Mouse (Mus musculus) hindlimb bud, embryonic 11.5 days (tissue): ENCODE results near the gene Pigu.

ENCODE experiments used
- DNase-seq: peaks from one replicate; pipeline ENCODE4 v3.0.0-alpha.2; 2012; ENCODE audit warnings: low read depth, low spot score; ENCODE audit errors: extremely low spot score

Pigu gene

DNA sequence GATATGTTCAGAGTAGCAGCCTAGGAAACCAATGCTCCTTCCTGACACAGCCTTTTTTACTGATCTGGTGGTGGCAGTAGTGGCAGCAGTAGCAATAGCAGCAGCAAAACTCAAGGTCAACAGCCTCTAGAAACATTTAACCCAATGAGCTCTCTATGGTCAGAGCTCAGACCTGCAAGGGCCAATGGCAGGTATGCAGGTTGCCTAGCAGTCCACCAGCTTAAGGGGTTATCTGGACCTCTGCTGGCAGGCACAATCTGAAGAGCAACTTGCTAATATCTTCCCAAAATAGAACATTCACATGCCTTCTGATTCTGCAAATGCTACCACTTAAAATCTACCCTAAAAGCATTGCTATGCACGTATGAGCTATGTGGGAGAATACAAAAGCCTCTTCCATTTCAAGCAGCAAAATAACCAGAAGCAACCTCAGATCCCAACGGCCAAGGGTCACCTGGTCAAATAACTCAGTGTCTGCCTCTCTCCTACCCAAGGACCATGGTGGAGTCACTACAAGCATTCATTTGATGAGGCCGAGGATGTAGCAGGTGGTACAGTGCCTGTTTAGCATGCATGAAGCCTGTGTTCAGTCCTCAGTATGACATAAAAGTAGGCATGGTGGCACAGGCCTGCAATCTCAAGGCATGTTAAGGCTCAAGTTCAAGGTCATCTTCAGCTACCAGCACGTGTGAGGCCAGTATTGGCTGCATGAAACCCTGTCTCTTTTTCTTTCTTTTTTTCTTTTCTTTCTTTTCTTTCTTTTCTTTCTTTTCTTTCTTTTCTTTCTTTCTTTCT is 69.6 kb downstream of the Pigu start:
- no peak for DNase-seq

GRCm38 (mm10) chr2:155285744-155286143 is 71.5 kb downstream of the Pigu start:
- DNase-seq: no peak

- no peak for DNase-seq
Measured at GRCm38 (mm10) chr2:155284647-155285046, 72.6 kb downstream of the Pigu start.

- DNase-seq: no peak
Measured at GRCm38 (mm10) chr2:155283793-155284192, 73.4 kb downstream of the Pigu start.

- DNase-seq: no peak
Measured at GRCm38 (mm10) chr2:155280116-155280515, 77.1 kb downstream of the Pigu start.

- no peak for DNase-seq
Measured at GRCm38 (mm10) chr2:155279163-155279562, 78.1 kb downstream of the Pigu start.

- no peak for DNase-seq
Measured at GRCm38 (mm10) chr2:155278361-155278760, 78.9 kb downstream of the Pigu start.

- no peak for DNase-seq
Measured at GRCm38 (mm10) chr2:155277721-155278120, 79.5 kb downstream of the Pigu start.

GRCm38 (mm10) chr2:155276621-155277175 is 80.5 kb downstream of the Pigu start:
- DNase-seq: peak; percentile 6

GRCm38 (mm10) chr2:155276195-155276594 is 81.0 kb downstream of the Pigu start, which contains the start of gene Map1lc3a:
Gene Map1lc3a, plus strand, starts transcription at chr2:155276297.
- DNase-seq: peak; percentile 97

DNA sequence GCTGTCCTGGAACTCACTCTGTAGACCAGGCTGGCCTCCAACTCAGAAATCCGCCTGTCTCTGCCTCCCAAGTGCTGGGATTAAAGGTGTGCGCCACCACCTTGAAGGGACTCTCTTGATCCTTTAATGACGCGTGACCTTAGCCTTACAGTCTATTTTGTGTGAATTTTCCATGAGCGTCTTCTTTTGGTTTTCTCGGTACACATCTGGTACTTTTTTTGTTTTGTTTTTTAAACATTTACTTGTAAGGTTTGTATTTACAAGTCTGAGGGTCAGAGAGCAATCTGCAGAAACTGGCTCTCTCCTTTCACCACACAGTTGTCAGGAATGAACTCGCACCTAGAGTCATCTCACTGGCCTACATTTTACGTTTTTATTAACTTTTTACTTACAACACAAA is 83.6 kb downstream of the Pigu start:
- DNase-seq: no peak

DNA sequence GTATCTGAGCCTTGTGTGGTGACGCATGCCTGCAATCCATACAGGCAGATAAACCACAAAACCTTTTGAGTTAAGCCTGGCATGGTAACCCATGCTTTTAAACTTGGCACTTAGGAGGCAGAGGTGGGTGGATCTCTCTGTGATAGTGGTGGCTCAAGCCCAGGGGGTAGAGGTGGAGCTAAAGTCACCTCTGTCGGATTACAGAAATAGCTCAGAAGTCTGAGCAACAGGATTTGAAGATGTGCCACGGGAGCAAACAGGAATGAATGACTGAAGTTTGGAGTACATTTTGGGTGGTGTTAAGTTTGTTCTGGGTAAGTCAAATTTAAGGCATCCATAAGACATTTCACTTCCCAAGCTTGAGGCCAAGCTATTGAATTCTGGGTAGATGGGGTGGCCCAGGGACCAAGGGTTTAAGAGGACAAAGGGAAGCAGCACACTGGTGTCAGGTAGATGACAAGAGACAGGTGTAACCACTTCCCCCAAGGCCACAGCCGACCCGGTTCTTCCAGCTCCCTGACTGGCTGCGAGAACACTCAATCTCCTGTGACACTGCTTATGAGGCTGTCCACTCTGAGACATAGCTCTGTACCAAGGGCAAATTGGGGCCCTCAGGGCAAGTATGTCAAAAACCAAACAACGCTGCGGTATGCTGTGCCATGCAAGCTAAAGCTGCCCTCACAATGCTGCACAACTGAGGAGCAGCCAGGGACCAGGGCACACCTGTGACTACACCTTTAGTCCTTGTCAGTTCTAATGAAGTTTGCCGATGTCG is 84.6 kb downstream of the Pigu start:
- DNase-seq: no peak

DNA sequence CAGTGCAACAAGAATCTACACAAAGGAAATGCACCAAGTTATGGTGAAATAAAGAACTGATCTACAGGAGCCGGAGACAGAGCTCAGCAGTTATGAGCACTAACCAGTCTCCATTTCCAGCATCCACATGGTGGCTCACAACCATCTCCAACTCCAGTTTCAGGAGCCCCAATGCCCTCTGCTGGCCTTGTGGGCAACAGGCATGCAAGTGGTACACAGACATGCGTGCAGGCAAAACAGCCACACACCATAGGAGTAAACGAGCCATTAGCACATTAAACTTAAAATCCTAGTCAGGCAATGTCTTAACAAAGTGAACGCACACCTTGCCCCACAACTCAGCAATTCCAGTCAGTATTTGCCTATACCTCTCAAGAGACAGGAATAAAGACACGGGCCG is 85.3 kb downstream of the Pigu start:
- DNase-seq: no peak

GRCm38 (mm10) chr2:155266896-155267295 is 90.3 kb downstream of the Pigu start:
- DNase-seq: no peak

DNA sequence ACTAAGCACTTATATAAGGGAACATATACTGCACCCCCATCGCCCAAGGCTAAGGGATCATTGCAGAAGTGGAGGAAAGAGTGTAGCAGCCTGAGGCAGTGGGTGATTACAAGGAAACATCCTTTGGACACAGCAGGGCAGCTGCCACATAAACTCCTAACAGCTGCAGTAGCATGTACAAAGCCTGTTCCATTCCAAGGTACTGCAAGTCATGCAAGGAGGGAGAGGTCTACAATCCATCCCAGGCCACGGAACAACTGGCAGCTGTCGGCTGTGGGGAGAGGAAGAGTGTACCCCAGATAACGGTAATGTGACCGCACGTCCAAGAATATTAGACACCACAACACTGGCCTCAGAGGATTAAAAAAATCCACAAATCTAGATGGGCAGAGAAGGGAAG is 91.7 kb downstream of the Pigu start:
- no peak for DNase-seq

- no peak for DNase-seq
Measured at GRCm38 (mm10) chr2:155249588-155249987, 107.6 kb downstream of the Pigu start.

- DNase-seq: no peak
Measured at GRCm38 (mm10) chr2:155248718-155249117, 108.5 kb downstream of the Pigu start.

GRCm38 (mm10) chr2:155248206-155248605 is 109.0 kb downstream of the Pigu start:
- DNase-seq: no peak

DNA sequence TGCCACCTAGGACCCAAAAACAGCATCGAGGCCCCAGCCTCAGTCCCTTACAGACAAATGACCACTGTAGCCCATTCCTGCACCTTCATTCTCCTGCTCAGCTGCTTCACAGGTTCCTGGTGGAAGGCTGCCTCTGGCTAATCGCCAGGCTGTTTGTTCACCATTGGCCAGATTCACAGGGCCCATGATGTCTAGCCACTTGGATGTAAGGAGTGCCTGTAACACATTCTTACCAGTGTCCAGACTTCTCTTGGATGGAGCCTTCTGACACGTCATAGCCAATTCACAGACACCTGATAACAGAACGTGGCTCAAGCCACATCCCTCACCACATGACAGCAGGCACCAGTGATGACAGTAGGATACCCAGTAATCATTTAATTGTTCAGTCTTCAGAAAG is 111.0 kb downstream of the Pigu start:
- no peak for DNase-seq

DNA sequence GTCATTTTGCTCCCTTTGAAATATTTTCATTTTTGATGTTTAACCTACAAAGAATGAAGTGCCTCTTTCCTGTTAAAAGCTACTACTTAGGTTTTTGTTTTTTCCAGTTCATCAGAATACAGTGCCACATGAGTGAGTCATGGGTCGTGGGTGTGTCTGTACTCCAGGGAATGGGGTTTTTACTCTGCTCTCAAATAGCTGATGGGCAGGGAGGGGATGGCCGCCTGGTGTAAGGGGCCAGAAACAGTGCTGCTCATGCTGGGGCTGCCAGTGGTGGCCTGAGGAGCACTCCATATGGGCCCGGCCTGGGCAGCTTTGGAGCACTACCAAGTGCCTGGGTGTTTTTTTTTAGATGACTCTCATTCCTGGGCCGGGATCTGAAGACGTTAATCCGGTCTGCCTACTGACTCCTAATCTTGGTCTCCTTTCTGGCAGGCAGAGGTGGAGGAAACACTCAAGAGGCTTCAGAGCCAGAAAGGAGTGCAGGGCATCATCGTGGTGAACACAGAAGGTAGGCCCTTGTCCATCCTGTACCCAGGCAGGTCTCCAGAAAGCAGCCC is 114.9 kb downstream of the Pigu start:
- DNase-seq: no peak

DNA sequence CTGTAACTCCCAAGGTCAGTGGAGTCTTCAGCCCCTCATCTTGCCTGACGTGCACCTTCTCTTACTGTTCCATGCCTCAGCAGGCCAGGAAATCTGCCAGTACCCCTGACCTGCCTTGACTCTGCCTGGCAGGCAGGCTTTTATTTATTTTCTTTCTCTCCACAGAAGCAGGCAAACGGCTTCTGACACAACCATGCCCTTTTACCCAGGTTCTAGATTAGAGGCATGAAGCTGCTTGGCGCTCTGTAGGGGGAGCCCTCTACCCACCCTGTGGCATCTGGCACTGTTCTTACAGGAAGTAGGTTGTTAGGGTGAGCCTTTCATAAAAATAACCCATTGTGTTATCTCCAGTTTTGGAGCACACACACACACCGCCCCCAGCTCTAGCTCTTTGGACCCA is 116.3 kb downstream of the Pigu start:
- DNase-seq: no peak

GRCm38 (mm10) chr2:155237276-155237675 is 120.0 kb downstream of the Pigu start:
- no peak for DNase-seq
